Mouse (Mus musculus): ENCODE measurements around the gene Sipa1l3.

Sipa1l3 gene

DNA sequence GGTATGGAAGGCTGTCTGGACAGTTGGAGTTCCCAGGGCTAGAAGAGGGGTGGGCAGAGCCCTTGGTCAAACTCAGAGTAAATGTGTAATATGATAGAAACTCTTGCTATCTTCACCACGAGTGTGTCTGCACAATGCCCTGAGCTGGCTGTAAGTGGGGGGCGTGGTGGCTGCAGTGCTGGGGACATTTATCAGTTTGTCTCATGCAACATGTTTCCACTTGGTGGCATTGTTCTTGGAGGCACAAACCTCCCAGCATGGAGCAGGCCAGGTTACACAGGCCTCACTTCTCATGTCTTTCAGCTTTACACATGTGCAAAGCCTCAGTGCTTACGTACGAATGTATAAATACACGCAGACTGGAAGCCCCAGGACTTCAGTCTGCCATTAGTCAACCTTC is 146.3 kb downstream of the Sipa1l3 start:
- DNase-seq (ENCODE audit: low spot score): no peak

DNA sequence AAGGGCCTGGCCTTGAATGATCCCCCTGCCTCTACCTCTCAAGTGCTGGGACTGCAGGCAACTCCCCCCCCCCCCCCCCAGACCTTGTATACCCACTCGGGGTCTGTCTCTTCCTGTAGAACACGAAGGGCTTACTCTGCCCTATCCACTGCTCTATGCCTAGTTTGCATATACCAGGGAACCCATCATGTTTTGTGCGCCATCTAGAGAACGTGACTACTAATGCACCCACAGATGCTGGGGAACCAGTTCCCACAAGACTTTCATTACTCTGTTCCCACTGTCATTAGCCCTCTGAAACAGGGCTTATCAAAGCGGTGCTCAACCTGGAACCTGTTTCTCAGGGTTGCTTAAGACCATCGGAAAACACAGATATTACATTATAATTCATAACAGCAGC is 148.4 kb downstream of the Sipa1l3 start:
- no peak for DNase-seq (ENCODE audit: low spot score)

DNA sequence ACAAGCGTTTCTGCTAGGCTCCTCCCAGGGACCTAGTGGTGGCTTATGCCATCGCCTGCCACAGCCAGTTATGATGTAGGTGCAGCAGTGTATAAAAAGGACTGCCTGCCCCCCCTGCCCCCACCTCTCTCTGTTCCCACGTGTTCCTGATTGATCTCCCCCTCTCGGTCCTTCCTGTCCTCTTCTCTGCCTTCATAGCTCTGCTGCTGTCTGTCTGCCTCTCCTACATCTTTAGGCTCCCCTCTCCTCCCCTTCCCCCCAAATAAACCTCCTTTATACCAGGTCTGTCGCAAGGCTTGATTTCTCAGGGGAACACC is 150.5 kb downstream of the Sipa1l3 start:
- no peak for DNase-seq (ENCODE audit: low spot score)

DNA sequence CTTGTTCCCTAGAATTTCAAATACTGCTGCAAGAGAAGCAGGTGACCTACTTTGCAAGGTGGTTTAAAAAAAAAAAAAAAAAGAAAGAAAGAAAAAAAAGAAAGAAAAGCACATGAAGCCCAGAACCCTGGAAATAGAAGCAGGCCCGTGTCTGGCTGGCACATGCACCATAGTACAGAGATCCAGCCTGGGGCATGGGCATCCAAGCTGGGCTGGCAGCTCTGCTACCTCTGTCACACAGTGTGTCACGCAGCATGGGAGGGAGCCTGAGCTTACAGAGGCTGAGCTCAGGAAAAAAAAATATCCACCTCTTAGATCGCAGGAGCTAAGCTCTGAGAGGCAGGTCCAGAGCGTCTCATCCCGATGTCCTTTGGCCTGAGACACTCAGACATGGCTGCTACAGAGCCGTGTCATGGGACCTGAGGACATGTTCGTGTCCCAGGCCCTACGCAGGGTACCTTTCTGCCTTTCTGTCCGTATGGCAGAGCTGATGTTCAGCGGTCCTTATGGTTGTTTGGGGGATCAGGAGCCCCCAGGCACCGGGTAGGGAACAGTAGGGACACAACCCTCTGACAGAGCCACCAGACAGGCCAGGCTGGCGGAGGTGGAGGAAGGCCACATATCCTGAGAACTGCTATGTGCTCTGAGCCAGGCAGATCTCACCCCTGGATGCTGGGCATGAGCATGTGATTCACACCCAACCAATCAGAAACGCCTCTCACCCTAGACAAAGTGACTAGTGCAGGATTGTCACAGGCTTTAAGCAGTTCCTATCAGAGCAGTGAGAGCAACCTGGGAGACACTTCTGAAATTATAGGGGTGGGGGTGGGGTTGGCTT is 151.1 kb downstream of the Sipa1l3 start:
- DNase-seq (ENCODE audit: low spot score): no peak

DNA sequence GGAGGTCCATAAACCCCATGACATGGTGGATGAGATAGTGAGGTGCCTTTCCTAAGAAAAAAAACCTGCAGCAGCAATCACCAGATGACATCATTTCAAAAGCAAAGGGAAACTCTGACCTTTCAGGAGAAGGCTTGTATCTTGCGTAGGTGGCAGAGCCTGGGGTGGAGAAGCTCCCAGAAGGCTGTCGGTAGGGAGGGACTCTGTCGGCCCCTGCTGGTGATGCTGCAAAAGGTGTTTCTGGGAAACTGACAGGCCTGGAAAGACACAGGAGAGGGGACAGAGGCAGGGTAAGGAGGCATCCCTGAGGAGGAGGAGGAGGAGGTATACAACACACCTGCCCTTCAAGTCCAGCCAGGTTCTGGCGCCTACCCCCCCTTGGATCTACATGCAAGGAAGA is 154.4 kb downstream of the Sipa1l3 start:
- peak; percentile 21 for DNase-seq (ENCODE audit: low spot score)

DNA sequence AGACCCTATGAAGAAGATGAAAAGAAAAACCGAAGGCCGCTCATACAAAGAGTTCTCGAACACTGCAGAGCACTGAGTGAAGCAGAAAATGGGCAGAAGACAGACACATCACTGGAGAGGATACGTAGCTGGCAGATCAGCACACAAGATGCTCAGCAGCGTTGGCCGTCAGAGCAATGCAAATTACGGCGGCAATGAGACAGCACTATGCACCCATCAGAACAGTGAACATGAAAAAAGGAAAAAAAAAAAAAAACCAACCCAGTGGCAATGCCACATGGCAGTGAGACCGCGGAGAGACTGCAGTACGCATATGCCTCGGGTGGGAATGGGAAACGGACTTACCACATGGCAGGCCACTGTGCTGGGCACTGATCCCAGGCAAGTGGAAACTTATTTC is 156.9 kb downstream of the Sipa1l3 start:
- no peak for DNase-seq (ENCODE audit: low spot score)

DNA sequence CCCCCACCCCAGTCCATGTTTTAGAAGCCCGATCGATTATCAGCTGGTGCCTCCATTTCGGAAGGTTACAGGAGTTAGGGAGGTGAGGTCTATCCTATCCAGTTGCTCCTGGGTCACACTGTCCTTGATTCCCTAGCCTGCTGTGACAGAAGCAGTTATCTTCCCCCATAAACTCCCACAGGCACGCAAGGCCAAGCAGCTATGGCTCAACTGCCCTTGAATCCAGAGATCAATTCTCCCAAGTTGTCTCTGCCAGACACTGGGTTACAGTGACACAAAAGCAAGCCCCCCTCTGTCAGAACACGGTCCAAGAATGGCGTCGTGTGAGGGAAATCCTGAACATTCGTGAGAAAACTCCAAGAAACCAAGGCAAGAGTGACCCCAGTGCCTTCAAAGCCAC is 163.0 kb downstream of the Sipa1l3 start:
- no peak for DNase-seq (ENCODE audit: low spot score)

DNA sequence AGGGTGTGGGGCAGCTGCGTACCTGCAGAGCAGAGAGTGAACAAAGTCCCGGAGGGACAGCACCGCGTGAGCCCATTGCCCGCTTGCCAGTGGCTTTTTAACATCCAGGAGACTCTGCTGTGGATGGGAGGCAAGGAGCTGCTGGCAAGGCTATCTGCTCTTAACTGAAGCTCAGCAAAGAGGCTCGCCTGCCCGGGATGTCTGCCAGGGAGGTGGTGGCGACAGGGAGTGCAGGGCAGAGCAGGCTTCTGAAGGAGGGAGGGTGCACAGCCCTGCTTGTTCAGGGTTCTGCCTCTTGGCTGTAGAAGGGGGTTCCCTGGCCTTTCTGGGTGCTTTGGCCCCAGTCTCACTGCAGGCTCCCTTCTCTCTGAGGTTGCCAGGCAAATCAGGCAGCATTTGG is 164.3 kb downstream of the Sipa1l3 start:
- DNase-seq (ENCODE audit: low spot score): peak; percentile 46

DNA sequence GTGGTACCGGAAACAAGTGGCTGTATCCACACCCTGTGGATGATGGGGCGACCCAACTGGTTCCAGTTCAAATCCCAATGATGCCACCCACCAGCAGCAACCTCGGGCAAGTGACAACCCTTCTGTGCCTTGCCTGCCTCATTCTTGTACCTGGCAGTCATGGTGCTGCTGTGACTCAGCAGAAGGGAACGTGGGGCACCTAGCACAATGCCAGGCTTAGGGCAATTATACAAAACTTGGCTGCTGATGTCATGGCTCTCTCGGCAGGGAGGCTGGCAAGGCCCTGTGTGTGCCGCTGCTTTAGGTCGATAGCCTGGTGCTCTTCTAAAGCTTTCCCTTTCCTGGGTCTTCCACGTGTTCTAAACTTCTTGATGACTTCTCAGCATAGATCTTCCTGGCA is 166.2 kb downstream of the Sipa1l3 start:
- no peak for DNase-seq (ENCODE audit: low spot score)

DNA sequence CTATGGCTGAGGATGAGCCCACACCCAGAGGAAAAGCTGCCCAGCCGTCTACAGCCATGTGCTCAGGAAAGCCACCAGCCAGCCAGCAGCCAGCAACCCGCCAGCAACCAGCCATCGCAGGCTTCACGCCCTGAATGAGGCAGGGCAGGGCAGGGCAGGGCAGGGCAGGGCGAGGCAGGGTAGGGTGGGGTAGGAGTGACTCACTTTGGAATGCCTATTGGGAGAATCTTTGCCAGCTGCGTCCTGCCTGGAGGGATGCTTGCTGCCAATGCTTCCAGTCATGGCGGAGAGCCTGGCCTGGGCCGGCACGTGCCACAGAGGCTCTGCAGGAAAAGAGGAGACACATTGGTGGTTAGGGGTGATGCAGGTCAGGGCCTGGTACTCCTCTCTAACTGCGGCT is 168.0 kb downstream of the Sipa1l3 start:
- DNase-seq (ENCODE audit: low spot score): no peak

DNA sequence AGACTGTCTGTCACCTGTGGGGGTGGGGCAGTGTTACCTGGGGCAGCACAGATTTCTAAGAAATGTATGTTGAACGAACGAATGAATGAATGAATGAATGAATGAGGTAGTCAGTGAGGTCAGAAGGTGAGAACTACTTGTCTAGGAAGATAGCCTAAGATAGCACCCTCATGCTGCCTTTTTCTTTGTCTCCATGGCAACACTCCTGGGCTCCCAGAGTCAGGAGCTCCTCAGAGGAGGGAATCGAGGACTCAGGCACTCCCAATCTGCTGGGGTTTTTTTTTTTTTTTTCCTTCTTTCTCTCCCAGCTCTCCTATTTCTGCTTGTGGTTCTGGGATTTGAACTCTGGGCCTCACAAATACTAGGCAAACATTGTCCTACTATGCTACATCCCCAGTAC is 172.2 kb downstream of the Sipa1l3 start:
- DNase-seq (ENCODE audit: low spot score): no peak

DNA sequence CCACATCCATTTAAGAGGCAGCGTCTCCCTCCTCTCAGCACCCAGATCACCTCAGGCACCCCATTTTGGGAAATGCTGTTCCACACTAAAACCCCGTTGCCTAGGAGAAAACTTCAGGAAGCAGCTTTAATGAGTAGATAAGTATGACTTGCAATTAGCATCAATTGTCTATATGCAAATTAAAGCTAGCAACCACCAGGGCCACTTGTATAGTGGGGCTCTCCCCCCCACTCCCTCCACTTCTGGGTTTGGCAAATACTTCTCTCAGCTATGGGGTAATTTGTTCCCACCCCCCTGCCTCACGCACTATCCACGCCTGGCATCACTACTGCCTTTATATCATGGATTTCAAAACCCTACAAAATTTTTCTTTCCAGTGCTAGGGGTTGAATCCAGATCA is 172.9 kb downstream of the Sipa1l3 start:
- no peak for DNase-seq (ENCODE audit: low spot score)

DNA sequence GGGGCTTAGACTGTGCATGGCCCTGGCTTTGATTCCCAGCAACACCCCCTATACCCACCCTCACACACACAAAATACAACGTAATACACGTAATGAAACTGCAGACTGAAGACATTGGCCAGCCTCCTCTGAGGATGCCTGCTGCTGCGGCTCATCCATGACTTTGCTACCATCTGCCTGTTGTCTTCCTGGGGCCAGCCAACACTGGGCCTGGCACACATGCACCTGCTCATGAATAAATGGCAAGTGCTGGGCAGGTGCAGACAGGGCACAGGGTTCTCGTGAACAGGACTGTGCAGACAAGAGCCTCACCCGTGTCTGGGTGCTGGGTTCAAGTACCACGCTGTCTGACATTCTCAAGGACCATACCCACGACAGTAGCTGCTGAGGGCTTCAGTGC is 174.7 kb downstream of the Sipa1l3 start:
- no peak for DNase-seq (ENCODE audit: low spot score)

DNA sequence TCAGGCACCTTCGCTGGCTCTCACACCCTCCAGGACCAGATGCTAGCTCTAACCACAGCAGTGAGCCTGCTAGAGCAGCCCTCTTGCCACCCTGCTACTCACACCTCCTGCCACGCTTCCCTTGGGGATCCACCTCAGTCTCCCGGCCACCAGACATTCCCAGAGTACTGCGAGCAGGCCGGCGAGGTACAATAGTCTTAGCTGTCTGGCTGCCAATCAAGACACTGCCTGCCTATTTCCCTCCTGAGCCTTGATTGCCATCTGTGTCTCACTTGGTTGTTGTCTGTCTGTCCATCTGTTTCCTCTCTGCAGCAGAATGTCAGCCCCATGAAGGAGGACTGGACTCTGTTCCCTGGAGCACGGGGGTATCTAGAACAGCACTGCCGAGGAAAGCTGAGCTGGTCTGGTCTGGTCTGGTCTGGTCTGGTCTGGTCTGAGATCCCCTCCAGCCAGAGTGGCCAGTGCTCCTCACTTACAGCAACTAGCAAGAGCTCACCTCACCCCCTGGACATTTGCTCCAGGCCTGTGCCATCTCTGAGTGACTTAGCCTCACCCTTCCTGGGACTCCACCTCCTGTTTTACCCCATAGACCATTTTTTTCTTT is 175.8 kb downstream of the Sipa1l3 start:
- DNase-seq (ENCODE audit: low spot score): no peak

DNA sequence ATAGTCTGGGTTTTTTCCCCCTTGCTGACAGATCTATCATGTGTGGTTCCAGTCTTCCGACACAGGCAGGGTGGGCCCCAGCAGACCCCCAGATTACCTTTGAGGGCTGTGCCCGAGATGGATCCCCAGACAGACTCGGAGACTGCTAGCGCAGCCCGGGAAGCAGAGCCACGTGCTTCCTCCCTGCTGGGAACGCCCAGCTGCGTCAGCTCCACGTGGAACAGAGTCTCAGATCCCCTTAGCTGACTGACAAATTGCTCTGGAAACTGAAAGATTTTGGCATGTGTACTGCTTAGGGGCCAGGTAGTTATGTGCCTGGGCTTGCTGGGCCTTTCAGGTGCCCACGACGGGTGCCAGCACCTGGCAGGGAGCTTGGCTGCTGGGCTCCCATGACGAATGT is 176.7 kb downstream of the Sipa1l3 start:
- DNase-seq (ENCODE audit: low spot score): no peak

DNA sequence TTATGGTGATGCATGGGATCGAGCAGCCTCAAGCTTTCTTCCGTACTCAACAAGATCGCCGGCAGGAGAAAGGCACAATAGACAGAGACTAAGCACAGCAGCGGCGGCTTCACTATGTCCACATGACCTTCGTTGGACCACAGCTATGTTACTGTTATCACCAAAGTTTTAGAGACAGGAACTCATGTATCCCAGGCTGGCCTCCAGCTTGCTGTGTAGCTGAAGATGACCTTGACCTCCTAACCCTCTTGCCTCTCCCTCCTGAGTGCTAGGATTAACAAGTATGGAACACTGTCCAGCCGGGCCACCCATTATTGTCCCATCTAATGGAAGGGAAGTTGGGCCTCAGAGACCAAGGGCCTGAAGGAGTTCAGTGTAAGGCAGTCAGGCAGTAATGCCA is 177.6 kb downstream of the Sipa1l3 start:
- DNase-seq (ENCODE audit: low spot score): no peak

DNA sequence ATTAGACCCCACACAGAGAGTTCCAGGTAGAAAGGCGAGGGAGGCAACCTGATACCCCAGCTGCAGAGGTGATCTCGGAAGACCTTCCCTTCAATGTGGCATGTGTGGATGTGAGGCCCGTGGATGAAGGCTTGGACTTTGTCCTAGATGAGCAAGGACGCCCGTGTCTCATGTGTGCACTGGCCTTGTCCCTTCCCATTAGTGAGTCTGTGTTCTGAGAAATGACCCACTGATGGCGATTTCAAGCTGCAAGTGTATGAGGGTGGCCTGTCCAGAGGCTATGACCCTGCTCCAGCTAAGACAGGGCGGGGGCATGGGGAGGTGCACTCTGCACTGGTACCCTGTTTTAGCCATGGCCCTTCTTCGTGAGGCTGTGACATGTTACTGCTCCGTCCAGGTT is 178.2 kb downstream of the Sipa1l3 start:
- no peak for DNase-seq (ENCODE audit: low spot score)

DNA sequence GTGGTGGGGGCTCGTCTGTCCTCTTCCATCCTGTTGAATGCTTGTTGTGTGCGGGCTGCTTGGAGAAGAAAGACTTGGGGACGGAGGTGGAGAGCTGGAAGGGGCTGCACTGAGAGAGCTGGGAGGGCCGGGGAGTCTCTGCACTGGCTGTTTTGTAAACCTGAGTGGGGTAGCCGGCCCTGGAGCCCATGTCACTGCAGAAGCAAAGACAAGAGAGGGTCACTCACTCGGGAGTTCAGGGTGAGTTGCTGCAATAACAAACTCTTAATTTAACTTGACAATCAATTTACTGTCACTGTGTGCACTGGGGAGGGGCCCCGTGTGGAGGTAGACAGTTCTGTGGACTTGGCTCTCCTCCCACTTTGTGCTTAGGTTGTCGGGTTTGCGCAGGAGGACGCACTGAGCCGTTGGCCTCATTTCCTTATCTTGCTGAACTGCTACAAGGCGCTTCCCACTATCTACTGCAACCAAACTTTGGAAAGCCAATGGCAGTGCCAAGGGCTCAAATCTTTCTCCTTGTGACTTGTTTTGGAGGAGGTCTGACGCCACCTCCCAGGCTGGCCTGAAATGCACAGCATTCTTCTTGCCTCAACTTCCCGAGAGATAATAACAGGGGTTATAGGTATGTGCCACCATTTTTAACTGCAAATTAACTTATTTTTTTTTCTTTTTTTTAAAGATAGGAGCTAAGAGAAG is 179.3 kb downstream of the Sipa1l3 start:
- peak; percentile 16 for DNase-seq (ENCODE audit: low spot score)

DNA sequence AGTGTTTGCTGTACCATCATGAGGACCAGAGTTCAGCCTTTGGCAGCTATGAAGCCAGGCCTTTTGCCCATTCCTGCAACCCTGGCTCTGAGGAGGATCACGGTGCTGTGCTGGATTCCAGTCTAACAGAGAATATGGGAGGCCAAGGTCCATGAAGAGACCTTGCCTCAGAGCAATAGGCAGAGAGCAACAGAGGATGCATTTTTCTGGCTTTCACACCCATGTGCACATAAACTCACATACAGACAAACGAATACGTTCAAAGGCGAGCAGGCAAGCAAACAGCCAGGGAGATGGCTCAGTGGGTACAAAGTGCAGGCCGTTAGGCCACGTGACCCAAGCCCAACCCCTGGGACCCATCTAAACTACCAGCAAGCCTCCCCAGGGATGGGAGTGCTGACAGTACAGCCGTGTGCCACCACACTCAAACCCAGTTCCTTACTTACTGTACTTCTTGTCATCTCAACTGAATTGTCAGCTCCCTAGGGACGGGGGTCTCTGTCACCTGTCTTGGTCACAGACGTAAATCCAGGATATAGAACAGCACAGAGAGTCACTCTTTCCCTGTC is 180.0 kb downstream of the Sipa1l3 start:
- peak; percentile 27 for DNase-seq (ENCODE audit: low spot score)

DNA sequence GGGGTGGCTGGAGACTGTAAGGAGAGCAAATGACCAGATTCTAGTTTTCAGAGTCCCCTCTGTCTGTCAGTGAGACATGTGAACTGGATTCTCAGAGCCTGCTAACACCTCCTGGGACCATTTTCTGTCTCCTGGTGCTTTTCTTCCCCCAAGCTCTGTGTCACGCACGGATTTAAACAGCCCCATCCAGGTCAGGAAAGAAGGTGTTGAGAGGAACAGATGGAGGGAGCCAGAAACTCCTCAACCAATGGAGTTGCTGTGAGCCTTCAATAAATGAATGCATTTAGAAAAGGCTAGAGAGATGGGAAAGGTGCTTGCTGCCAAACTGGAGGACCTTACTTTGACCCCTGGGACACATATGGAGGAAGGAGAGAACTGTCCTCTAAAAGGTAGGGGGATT is 180.7 kb downstream of the Sipa1l3 start:
- DNase-seq (ENCODE audit: low spot score): no peak

DNA sequence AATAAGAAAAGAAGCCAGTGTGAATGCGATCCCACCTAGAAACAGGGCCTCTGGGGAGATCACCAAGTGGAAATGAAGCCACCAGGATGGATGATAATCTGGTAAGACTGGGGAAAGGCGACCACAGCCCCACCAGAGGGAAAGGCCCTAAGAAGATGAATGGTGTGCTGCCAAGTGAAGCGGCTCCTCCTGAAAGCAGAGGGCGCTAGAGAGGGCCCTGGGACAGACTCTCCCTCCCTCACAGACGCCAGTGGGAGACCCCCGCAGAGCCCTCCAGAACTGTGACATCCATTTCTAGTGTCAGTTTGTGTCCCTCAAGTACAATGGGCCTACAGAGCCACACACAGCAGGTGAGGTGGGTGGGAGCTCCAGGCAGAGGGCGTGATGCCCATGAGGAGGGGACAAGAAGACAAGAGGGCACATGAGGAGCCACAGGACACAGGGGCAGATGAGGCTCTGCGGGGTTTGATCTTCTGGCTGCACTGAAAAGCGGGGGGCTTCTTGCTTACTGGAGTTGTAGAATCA is 181.6 kb downstream of the Sipa1l3 start:
- DNase-seq (ENCODE audit: low spot score): no peak

DNA sequence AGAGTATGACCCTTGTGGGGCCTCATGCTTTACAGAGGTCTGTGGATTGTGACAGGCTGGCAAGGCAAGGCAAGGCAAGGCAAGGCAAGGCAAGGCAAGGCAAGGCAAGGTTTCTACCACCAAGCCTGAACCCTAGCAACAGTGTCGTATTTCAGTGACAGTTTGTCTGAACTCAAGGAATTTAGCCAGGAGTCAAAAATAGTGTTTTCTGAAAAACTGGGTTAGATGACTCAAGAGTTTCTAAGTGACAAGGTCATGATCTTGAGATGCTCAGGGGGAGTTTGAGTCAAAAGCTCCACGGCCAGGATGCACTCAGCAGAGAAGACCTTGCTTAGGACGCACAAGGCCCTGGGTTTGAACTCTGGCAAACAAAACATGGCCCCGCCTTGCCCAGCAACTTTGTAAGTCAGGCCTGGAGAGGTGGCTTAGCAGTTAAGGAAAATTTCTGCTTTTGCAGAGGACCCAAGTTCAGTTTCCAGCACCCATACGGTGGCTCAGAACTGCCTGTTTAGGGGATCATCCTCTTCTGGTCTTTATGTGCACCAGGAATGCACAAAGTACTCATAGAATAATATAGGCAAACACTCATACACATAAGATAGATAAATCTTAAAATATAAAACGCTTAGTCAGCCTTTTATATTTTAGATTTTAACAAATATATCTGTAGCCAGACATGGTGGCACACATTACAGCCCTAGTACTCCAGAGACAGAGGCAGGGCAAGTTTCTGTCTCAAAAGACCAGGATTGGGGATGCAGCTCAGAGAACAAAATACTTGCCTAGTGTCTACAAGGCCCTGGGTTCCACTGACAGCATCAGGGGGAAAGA is 182.4 kb downstream of the Sipa1l3 start:
- DNase-seq (ENCODE audit: low spot score): peak; percentile 8

Data from adipocyte (in vitro differentiated cells).